Mouse (Mus musculus): ENCODE measurements around the gene Sema5b.
A peak's percentile ranks its signal among the peaks of the same experiment; 100 is the strongest.

The Sema5b gene

DNA sequence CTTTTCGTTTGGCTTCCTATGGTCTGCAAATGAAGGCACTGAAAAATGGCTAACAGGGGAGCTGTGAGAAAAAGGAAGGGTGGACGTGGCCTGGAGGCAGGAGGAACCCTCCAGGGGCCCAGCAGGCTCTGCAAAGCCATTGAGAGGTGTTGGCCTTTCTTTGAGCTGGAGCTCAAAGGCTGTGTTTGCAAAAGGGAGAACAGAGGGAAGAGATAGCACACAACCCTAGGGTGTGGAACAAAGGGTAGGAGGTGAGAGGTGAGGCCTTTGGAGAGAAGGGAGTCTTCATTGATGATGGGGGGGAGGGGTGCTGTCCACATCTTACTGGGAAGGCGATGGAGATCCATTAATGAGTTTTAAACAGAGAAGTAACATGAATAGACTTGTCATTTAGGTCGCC, 94.0 kb downstream of the Sema5b start:
- DNase-seq (ENCODE audit: low spot score): no peak

DNA sequence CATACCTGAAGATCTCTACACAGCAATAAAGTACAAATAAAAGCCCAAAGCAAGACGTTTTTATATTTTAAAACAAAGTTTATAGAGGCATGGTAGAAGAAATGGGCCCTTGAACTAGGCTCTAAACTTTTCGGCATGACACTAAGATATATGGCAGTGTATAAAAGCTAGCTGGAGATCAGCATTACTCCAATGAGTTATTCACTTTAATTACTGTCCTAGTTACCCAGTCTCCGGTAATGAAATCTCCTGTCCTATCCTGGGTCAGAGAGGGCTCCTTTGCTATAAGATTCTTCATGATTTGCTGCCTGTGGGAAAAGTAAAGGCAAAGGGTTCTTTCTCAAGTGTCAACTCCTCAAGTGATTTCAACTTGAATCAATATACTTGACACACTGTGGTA, 98.6 kb downstream of the Sema5b start:
- no peak for DNase-seq (ENCODE audit: low spot score)

DNA sequence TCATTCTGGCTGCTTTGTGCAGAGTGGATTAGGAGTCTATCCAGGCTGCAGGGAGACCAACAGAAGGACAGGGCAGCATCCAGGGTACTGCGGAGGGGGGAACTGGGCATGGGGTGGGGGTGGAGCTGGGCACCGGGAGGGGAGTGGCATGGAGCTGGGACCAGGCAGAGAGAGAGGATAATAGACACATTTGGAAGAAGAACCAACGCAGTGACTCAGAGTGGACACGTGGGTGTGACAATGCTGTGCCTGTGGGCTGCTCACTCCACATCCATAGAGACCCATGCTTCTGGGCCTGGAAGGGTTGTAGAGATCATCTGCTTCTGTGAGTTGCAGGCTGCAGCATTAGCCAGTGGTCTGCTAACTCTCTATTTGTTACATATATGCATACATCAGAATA, 107.9 kb downstream of the Sema5b start:
- no peak for DNase-seq (ENCODE audit: low spot score)

DNA sequence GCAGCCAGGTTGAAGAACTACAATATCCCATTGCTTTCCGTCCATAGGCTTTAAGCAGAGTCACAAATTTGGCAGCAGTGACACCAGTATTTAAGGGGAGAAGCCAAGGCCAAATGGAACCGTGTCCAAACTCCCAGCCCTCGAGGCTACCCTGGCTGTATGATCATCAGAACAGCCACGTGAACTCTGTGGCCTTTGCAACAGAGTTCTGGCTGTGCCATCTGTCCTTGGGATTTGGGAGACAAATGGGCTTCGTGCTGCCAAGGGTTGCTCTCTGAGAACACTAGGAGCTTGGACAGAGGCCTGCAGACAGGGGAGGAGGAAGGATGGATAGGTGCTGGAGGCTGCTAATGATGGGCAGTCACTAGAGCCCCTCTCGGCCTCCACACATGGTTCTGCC, 111.3 kb downstream of the Sema5b start:
- no peak for DNase-seq (ENCODE audit: low spot score)

DNA sequence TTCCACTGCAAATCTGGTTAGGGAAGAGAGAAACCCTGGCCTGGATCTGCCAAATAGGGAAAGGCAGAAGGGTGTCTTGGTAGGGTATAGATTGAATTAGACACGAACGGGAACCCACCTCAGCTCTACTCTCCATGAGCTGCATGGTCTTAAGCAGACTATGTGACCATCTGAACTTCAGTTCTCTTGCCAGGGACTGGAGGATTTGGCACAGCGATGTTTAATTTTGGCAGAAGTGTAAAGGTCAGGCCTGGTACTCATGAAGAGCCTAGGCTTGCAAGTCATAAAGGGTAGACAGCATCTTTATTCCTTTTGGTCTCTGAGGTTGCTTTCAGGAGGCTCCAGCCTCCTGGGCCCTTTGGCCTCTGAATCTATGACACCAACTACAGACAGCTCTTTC, 111.8 kb downstream of the Sema5b start:
- no peak for DNase-seq (ENCODE audit: low spot score)

DNA sequence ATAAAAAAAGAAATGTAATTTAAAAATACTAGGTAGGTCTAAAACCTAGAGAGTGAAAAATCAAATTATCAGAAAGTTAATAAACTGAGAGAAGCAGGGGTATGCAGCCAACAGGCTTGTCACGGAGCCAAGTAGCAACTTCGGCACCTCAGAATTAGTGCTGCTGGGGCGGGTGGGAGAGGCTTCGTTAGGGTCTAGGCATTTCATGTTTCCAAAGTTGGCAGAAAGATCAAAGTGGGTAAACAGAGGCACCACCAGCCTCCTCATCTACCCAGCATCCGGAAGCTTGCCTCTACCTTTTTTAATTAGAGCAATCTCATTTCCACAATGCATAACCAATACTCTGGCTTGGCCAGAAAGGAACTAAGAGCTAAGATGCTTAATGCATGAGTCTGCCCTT, 113.0 kb downstream of the Sema5b start:
- no peak for DNase-seq (ENCODE audit: low spot score)

DNA sequence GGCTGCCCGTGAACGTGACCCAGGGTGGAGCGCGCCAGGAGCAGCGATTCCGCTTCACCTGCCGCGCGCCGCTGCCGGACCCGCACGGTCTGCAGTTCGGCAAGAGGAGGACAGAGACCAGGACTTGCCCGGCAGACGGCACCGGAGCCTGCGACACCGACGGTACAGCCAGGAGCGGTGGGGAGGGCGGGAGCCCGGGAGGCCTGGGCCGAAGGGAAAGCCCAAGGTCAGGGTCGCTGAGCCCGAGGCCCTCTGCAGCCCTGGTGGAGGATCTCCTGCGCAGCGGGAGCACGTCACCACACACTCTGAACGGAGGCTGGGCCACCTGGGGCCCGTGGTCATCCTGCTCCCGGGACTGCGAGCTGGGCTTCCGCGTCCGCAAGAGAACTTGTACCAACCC, 119.3 kb downstream of the Sema5b start:
- DNase-seq (ENCODE audit: low spot score): no peak

DNA sequence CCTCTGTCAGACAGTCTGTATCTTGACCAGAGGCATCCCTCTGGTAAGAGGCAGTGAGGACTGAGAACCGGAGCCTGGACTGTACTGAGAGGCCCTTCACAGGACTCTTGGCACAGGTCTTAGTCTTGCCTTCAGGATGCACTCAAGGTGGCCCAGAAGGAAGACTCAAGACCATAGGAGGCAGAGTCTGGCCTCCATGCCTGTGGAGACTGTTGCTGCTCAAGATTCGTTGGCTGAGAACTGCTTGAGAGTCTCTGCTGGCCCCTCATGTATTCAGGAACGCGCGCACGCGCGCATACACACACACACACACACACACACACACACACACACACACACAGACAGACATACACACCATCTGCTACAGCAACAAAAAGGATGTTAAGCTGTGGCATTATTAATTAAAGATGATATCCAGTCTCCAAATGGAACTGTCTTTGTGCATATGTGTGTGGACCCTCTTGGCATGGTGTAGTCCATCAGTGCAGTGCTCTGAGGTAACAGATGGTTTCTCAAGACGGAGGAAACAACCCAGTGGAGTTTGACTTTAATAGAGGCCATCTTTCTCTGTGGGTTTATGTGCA, 123.0 kb downstream of the Sema5b start:
- no peak for DNase-seq (ENCODE audit: low spot score)

DNA sequence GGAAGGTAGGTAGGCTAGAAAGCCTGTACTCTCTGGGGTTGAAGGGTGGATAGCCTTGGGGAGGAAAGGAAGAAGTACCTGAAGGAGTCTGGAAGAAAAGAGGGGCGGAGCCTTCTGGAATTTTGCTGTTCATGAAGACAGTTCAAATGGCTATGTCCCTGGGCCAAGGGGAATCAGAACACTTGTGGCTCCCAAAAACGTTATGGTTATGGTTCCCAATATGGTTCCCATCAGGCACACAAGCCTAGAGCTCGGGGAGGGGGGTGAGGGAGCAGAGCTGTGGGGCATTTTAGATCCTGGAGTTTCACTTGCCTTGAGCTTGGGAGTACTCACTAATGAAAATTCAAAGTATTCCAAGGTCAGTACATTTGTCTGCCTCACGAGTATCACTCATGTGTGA, 123.9 kb downstream of the Sema5b start:
- no peak for DNase-seq (ENCODE audit: low spot score)

DNA sequence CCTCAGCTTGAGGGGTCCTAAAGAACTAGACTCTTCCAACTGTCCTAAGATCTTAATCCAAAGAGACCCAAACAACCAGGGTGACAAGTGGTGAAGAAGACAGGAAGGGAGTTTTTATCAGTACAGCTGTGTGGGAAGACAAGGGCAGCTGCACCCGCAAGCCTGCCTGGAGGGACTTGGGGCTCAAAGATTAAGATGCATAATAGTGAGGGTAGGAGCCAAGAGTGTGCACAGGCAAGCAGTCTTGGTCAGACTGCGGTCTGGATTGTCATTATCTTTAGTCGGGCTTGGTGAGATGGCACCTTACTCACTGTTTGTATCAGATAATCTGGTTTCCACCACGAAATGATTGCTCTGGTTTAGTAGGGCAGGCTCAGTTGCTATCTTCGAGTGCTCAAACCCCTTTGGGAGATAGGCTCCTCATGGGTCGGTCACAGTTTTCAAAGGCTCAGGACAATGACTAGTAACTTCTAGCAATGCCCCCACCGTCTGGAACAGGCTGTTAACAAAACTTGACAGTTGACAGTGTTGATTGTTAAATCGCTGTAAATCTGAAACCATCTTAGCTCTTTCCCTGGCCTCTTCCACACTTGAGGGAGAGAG, 136.7 kb downstream of the Sema5b start:
- no peak for DNase-seq (ENCODE audit: low spot score)

DNA sequence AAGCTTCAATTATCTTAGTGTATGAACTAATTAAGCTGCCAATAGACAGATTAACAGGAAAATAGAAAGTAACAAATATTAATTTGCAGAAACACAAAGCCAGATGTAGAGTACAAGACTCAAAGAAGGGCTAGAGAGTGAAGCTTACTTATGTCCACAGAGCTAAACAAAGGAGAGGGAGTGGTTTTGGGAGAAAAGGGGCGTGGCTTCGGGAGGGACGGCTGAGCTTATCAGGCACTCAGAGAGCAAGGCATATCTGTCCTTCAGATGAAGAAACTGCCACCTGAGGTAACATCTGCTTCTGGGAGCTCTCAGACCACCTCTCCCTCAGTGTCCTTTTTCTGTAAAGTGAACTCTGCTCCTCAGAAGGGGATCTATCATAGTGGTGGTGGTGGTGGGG, 137.5 kb downstream of the Sema5b start:
- DNase-seq (ENCODE audit: low spot score): no peak

DNA sequence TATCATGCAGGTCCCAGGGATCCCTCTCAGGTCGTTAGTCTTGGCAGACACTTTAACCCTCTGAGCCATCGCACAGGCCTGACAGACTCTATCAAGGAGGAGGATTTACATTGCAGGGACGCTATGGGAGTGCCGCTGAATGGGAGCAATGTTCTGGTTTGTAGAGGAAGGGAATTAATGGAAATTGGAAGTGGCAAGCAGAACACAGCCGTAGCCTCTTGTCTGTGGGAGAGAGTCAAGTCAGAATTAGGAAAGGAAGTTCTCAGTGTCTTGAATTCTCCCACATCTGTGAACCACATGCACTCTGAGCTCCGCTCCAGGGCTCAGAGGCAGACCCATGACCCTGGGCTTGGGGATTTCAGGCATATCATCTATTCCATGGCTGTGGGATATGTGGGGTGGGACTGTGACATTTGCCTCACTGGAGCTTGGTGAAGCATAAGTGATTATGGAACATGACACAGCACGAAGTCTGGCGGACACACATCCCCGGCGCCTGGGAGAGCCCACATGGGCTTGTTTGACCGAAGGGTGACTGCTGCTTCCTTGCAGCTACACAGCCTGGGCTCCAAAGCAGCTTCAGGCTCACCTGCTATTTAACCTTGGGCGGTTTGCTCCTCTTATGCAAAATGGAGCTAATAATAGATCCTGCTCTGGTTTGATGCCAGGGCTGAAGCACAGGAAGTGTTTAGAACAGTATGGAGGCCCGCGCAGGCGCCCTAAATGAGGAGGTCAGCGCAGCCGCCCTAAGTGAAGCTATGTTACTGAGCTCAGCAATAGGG, 140.6 kb downstream of the Sema5b start:
- no peak for DNase-seq (ENCODE audit: low spot score)

DNA sequence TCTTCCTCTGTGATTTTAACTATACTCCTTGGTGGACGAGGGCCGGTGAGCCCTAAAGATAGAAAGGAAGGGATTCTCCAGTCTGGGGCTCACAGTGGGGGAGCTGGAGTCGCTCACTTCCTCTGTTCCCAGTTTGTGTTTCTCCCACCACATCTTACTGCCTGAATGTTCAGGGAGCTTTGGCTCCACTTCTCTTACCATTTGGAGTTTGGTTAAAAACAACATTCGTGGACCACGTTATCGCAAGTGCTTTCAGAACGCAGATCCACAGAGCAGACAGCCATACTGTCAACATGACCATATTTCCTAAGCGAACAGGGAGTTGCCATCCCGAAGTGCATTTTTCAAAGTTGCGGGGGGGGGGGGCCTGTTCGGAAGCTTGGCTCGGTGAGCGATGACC, 144.1 kb downstream of the Sema5b start:
- DNase-seq (ENCODE audit: low spot score): no peak

DNA sequence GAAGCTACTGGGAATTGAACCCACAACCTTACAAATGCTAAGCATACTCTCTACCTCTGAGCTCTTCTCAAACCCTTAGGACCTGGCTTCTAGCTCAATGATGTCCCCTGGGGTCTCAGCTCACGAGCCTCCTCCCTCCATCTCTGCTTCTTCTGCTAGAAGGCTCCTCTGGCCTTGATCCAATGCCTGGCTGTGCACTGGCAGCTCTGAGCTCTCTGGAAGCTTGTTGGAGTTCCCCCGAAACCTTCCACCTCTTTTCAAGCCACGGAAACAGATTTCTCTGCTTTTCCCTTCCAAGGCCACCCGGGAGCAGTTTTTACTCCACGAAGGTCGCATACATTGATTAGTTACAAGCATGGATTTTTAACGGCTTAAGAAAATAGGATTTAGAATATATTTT, 145.5 kb downstream of the Sema5b start:
- DNase-seq (ENCODE audit: low spot score): no peak

DNA sequence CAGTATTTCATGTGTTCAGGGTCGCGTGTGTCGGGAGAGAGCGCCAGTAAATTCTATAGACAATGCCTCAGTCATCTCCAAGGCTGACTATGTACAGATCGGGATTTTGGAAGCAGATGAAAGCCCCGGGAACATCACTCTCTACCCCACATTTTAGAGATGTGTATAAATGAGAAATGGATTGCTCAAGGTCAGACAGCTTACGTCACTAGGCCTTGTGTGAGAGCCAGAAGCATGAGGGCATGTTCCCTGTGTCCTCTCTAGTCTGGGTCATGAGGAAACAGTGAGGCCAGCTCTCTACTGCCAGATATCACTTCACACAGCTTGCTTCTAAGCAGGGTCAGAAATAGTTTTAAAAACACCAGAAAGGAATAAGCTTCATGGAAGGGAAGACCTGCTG, 150.7 kb downstream of the Sema5b start:
- DNase-seq (ENCODE audit: low spot score): no peak

DNA sequence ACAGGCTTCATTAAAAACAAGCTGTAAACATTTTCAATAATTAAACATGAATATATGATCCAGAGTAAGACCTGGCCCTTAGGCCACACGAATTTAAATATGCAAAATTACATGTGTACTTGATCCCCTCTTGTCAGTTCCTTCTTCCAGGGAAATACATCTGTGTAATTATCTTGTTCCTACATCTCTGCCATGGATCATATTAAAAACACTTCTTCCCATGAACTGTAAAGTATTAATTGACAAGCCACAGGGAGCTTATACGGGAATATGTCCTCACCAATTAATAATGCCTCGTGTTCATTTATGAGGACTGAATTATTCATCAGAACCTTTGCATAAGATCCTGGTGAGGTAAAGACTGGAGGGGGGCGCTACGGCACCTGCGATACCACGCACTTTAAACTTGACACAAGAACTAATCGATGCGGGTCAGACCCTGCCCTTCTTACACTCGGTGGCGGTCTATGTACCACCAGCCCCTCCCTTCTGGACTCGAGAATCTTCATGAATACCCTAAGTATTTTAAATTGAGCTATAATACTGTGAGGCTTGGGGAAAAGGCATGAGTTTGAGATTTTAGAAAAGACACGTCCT, 153.4 kb downstream of the Sema5b start:
- DNase-seq (ENCODE audit: low spot score): no peak

DNA sequence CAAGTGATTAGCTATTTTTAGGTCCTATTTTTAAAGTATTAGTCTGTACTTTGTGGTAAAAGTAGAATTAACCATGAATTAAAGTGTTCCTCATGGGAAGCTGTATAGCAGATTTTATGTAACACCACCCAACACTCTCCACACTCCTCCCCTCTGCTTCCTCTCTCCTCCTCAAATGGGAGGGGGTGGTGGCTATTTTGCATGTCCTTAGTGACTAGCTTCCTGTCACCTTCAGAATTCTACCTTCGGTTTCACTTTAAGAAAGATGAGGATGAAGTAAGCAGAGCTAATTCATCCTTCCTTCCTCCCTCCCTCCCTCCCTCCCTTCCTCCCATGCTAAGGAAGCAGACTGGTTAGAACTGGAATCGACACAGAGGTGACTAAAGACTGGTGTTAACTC, 155.2 kb downstream of the Sema5b start:
- no peak for DNase-seq (ENCODE audit: low spot score)

DNA sequence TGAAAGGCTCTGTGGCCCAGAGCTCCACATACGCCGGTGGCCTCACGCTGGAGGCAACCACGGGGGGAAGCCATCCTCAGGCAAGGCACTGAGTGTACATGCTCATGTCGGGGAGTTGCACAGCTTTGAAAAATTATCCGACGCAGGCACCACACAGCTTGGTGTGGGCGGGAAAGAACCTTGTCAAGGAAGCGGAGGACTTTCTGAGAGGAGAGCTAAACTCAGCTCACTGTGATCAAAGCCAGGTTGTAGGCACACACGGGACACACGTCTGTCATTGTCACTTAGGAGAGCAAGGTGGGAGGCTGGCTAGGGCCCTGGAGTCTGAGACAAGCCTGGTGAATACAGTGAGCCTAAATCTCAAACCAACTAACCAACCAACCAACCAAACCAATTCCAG, 160.9 kb downstream of the Sema5b start:
- DNase-seq (ENCODE audit: low spot score): peak; percentile 23

DNA sequence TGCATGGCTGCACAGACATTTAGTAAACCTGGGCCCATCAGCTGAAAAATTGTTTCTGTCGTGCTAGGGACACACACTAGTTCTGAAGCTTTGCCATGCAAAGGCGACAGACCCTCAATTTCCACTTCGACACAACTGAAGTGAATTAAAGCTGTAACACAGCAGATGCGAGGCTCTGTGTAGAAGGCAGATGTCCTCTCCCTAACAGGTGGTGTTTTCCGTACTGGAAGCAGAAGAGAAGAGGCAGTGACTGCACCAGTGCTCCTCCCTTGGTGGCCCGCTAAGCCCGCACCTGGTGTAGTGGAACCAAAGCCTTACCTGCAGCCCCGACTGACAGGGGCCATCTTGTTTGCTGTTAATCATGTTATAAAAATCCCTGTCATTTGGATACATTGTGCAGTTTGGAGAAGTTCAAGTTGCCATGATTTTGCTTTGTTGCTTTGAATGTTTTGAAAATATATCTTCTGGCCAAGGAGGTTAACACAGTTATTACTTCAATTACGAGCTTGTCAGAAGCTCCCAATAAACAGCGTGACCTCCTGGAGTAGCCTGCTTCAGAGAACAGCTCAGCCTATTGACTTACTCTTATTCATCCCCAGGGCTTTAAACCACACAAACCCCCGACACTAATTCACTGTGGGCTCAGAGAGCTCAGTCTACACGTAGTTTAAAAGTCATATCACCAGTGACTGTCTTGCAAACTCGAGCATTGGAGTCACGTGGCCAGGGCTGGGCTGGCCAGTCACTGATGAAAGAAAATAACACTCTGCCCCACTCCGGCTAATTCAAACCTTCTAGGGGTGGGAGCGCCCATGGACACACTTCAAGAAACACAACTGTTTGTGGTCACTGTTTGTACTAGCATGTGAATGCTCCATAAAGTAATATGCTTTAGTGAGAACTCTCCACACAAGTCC, 163.1 kb downstream of the Sema5b start:
- no peak for DNase-seq (ENCODE audit: low spot score)

DNA sequence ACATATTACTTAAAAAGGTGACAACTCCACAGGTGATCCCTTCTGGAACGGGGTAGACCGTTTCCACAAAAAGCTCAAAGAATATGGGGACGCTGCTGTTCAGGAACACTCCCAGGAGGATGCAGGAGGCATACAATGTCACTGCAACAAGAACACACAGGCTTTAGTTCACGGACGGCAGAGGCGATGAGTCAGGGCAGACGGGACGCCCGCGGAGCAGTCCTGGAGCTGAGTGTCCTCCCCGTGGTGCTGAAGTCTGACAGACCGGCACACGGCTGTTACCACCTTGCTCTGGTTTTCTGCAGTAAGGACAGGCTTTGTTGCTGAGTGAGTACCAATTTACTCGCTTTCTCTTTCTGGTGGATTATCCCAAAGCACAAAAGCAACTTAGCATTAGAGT, 163.9 kb downstream of the Sema5b start:
- DNase-seq (ENCODE audit: low spot score): no peak

DNA sequence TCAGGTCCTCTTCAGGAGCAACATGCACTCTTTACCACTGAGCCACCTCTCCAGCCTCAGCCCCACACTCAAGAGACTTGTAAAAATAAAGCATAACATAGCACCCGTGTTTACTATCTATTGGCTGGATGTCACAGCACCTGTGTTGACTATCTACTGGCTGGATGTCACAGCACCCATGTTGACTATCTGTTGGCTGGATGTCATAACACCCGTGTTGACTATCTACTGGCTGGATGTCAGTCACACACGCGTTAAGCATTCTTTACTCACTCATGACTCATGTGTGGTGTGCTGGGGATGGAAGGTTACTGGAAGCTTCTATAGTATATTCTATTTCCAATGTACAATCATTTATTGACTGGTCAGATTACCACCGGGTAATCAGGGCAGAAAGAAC, 166.1 kb downstream of the Sema5b start:
- DNase-seq (ENCODE audit: low spot score): no peak

DNA sequence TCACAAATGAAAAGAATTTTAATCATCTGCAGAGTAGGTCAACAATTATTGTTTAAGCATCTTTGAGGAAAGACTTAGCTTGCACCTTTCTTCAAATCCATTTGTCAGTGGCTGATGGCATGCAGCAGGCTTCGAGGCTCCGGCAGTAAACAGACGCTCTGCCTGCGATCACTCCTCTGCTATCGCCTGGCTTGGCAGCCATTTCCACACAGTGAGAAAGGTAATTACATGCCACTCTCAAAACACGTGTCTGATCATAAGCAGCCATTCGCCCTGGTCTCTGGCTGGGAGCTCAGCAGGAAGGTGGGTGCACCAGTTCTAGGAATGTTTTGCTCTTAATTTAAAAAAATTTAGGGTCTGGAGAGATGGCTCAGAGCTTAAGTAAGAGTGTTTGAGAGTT, 170.1 kb downstream of the Sema5b start:
- no peak for DNase-seq (ENCODE audit: low spot score)
